Mouse (Mus musculus) lung, embryonic 14.5 days (tissue): ENCODE results near the gene Stxbp6. TPM values are rescaled to one million over a fixed set of nuclear protein-coding genes. Genes with fewer than 3 reads are reported as not detected.
"Not testable (repeated sequence)": the region's sequence is repeated elsewhere in the genome, so short reads cannot be mapped to it uniquely, and the experiment has no call there.

Experiments
- ATAC-seq: fragments of 200-750 bp; cut with Nextera tagmentation; 2 replicates; pipeline ENCODE4 v1.8.0; 2017; ENCODE audit warnings: mild to moderate bottlenecking, moderate TSS enrichment, moderate library complexity; ENCODE audit not compliant: insufficient read depth
- DNase-seq: peaks from one replicate; pipeline ENCODE4 v3.0.0-alpha.2; 2015
- H3K27ac ChIP-seq: fragments of 300-500 bp; sonication (generic); 2 replicates; pipeline ENCODE4 v1.5.1; 2014; ENCODE audit warnings: low read depth, mild to moderate bottlenecking, moderate library complexity
- H3K27me3 ChIP-seq: fragments of 300-500 bp; sonication (generic); 2 replicates; pipeline ENCODE4 v1.6.1; 2014; ENCODE audit warnings: low read length, control low read depth; ENCODE audit not compliant: insufficient read depth
- H3K36me3 ChIP-seq: fragments of 300-500 bp; sonication (generic); 2 replicates; pipeline ENCODE4 v1.6.1; 2014; ENCODE audit warnings: control low read depth; ENCODE audit not compliant: insufficient read depth
- H3K4me1 ChIP-seq: fragments of 300-500 bp; sonication (generic); 2 replicates; pipeline ENCODE4 v1.6.1; 2014; ENCODE audit warnings: antibody characterized with exemption, control low read depth; ENCODE audit not compliant: insufficient read depth
- H3K4me2 ChIP-seq: fragments of 300-500 bp; sonication (generic); 2 replicates; pipeline ENCODE4 v1.6.1; 2014; ENCODE audit warnings: mild to moderate bottlenecking
- H3K4me3 ChIP-seq: fragments of 300-500 bp; sonication (generic); 2 replicates; pipeline ENCODE4 v1.5.1; 2014; ENCODE audit warnings: low read depth, low read length
- H3K9ac ChIP-seq: fragments of 300-500 bp; sonication (generic); 2 replicates; pipeline ENCODE4 v1.6.1; 2014
- H3K9me3 ChIP-seq: fragments of 300-500 bp; sonication (generic); 2 replicates; pipeline ENCODE4 v1.6.1; 2016; ENCODE audit warnings: low read depth, low read length, control low read depth
- CTCF ChIP-seq: IDR thresholded peaks from 2 replicates; pipeline ENCODE4 v1.5.1; 2016; ENCODE audit warnings: antibody characterized with exemption, low read depth
- WGBS: fragments of 180-500 bp; shearing (Covaris S2); extraction: QIAGEN DNeasy Blood & Tissue Kit; methylation state at CpG from one replicate; pipeline ENCODE4 v1.1.7; 2014; 5-methylcytosine and 5-hydroxymethylcytosine counted together
- polyA plus RNA-seq: library from polyadenylated mRNA; unstranded; fragments of >200 nt; fragmentation: Nextera tagmentation; extraction: Ambion mirVana; gene quantifications from 2 replicates; pipeline ENCODE4 v1.2.1, GENCODE M21; 2014

The Stxbp6 gene
- polyA plus RNA-seq, 1 experiment from 2014 or later = 6.4 TPM

GRCm38 (mm10) chr12:45056372-45056771 lies 18.1 kb downstream of the Stxbp6 start:
- no peak overlapping the region for H3K9ac ChIP-seq
- H3K27ac ChIP-seq = no peak overlapping the region
- DNase-seq (no peak), ATAC-seq (no peak)
- H3K4me2 ChIP-seq = no peak overlapping the region
- H3K9me3 ChIP-seq = no peaks in the 10 kb centered on the region
- peaks cover 8% of the 10 kb centered on the region for H3K4me1 ChIP-seq
- H3K4me3 ChIP-seq = no peak overlapping the region
- 77% methylated on average over 3 of the region's 3 CpGs for WGBS
- no peak for TF ChIP-seq CTCF
- H3K36me3 ChIP-seq = no peaks in the 10 kb centered on the region
- H3K27me3 ChIP-seq = no peaks in the 10 kb centered on the region

- H3K4me1 ChIP-seq = peaks cover 5% of the 10 kb centered on the region; the same call in 1 of the 2 replicates
- no peak overlapping the region for H3K4me3 ChIP-seq
- no peaks in the 10 kb centered on the region for H3K36me3 ChIP-seq
- H3K4me2 ChIP-seq = no peak overlapping the region
- no peak overlapping the region for H3K27ac ChIP-seq
- WGBS = 76% methylated on average over 5 of the region's 5 CpGs
- TF ChIP-seq CTCF = no peak
- H3K27me3 ChIP-seq = no peaks in the 10 kb centered on the region
- no peaks in the 10 kb centered on the region for H3K9me3 ChIP-seq
- no peak for ATAC-seq
- peak; percentile 45 for DNase-seq
- no peak overlapping the region for H3K9ac ChIP-seq
These were observed 21.2 kb downstream of the Stxbp6 start for GRCm38 (mm10) chr12:45053319-45053718.

- H3K36me3 ChIP-seq = no peaks in the 10 kb centered on the region
- no peak overlapping the region for H3K9ac ChIP-seq
- no peaks in the 10 kb centered on the region for H3K9me3 ChIP-seq
- no peaks in the 10 kb centered on the region for H3K27me3 ChIP-seq
- no peak overlapping the region for H3K4me2 ChIP-seq
- DNase-seq (no peak), ATAC-seq (no peak)
- H3K4me3 ChIP-seq = no peak overlapping the region
- peaks cover 5% of the 10 kb centered on the region; the same call in 1 of the 2 replicates for H3K4me1 ChIP-seq
- H3K27ac ChIP-seq = no peak overlapping the region
- no peak for TF ChIP-seq CTCF
- 78% methylated on average over 5 of the region's 5 CpGs for WGBS
These were observed 21.6 kb downstream of the Stxbp6 start for GRCm38 (mm10) chr12:45052860-45053259.

- no peak for TF ChIP-seq CTCF
- H3K4me2 ChIP-seq = no peak overlapping the region
- WGBS = 73% methylated on average over 9 of the region's 9 CpGs
- H3K27ac ChIP-seq = no peak overlapping the region
- no peak overlapping the region for H3K9ac ChIP-seq
- H3K27me3 ChIP-seq = no peaks in the 10 kb centered on the region
- no peaks in the 10 kb centered on the region for H3K36me3 ChIP-seq
- H3K4me1 ChIP-seq = 0 out of 2 replicates have a peak, but pooled peaks cover 8% of the 10 kb centered on the region
- DNase-seq (no peak), ATAC-seq (no peak)
- H3K9me3 ChIP-seq = no peaks in the 10 kb centered on the region
- H3K4me3 ChIP-seq = no peak overlapping the region
These were observed 24.6 kb downstream of the Stxbp6 start for GRCm38 (mm10) chr12:45049894-45050293.

GRCm38 (mm10) chr12:45047711-45048110 lies 26.8 kb downstream of the Stxbp6 start:
- H3K4me1 ChIP-seq, H3K9ac ChIP-seq, ATAC-seq, H3K4me3 ChIP-seq, H3K27me3 ChIP-seq, H3K36me3 ChIP-seq, H3K4me2 ChIP-seq, DNase-seq, H3K9me3 ChIP-seq, H3K27ac ChIP-seq: not testable (repeated sequence)
- WGBS = 38% methylated on average over 7 of the region's 9 CpGs

- H3K27me3 ChIP-seq = no peaks in the 10 kb centered on the region
- no peak overlapping the region for H3K4me3 ChIP-seq
- no peak for TF ChIP-seq CTCF
- H3K27ac ChIP-seq = no peak overlapping the region
- peak; percentile 34 for DNase-seq
- 0 out of 2 replicates have a peak, but pooled peaks have one; percentile 36 for ATAC-seq
- no peak overlapping the region for H3K4me2 ChIP-seq
- 59% methylated on average over 4 of the region's 4 CpGs for WGBS
- H3K36me3 ChIP-seq = no peaks in the 10 kb centered on the region
- no peaks in the 10 kb centered on the region for H3K9me3 ChIP-seq
- H3K9ac ChIP-seq = no peak overlapping the region
- 0 out of 2 replicates have a peak, but pooled peaks cover 3% of the 10 kb centered on the region for H3K4me1 ChIP-seq
These were observed 27.3 kb downstream of the Stxbp6 start for GRCm38 (mm10) chr12:45047172-45047571.

GRCm38 (mm10) chr12:45044581-45044980 lies 29.9 kb downstream of the Stxbp6 start:
- Histone ChIP-seq H3K27me3 (no peaks in the 10 kb centered on the region), H3K4me2 (no peak overlapping the region), H3K9ac (no peak overlapping the region), H3K9me3 (no peaks in the 10 kb centered on the region), H3K4me1 (0 out of 2 replicates have a peak, but pooled peaks cover 3% of the 10 kb centered on the region), H3K27ac (no peak overlapping the region), H3K4me3 (no peak overlapping the region), H3K36me3 (no peaks in the 10 kb centered on the region)
- 20% methylated on average over 1 of the region's 1 CpGs for WGBS
- TF ChIP-seq CTCF = no peak
- DNase-seq (peak; percentile 70), ATAC-seq (peak; percentile 18; the same call in 1 of the 2 replicates)
